Mouse (Mus musculus) liver, embryonic 11.5 days (tissue): ENCODE results near the gene Rbfox2. TPM values are rescaled to one million over a fixed set of nuclear protein-coding genes. Genes with fewer than 3 reads are reported as not detected.

Experiments used
- ATAC-seq: fragments of 200-750 bp; cut with Nextera tagmentation; replicated peaks from 2 replicates; pipeline ENCODE4 v1.8.0; 2017; ENCODE audit warnings: moderate number of reproducible peaks, mild to moderate bottlenecking, moderate TSS enrichment, moderate library complexity; ENCODE audit not compliant: low FRiP score
- DNase-seq: peaks from one replicate; pipeline ENCODE4 v3.0.0-alpha.2; 2017; ENCODE audit warnings: low spot score
- H3K27ac ChIP-seq: fragments of 300-500 bp; sonication (generic); 2 replicates; pipeline ENCODE4 v1.5.1; 2014; ENCODE audit warnings: mild to moderate bottlenecking, low read depth, low read length, control low read depth
- H3K27me3 ChIP-seq: fragments of 300-500 bp; sonication (generic); replicated peaks from 2 replicates; pipeline ENCODE4 v1.6.1; 2014; ENCODE audit warnings: low read length, mixed read lengths; ENCODE audit not compliant: control insufficient read depth, insufficient read depth
- H3K36me3 ChIP-seq: fragments of 300-500 bp; sonication (generic); 2 replicates; pipeline ENCODE4 v1.6.1; 2014; ENCODE audit warnings: mild to moderate bottlenecking, low read length, moderate library complexity, mixed read lengths; ENCODE audit not compliant: control insufficient read depth, insufficient read depth
- H3K4me1 ChIP-seq: fragments of 300-500 bp; sonication (generic); replicated peaks from 2 replicates; pipeline ENCODE4 v1.6.1; 2014; ENCODE audit warnings: low read length, mixed read lengths; ENCODE audit not compliant: control insufficient read depth, insufficient read depth
- H3K4me2 ChIP-seq: fragments of 300-500 bp; sonication (generic); 2 replicates; pipeline ENCODE4 v1.6.1; 2014; ENCODE audit warnings: mild to moderate bottlenecking, control low read depth, moderate library complexity
- H3K4me3 ChIP-seq: fragments of 300-500 bp; sonication (generic); 2 replicates; pipeline ENCODE4 v1.5.1; 2014; ENCODE audit warnings: low read depth, low read length, control low read depth
- H3K9ac ChIP-seq: fragments of 300-500 bp; sonication (generic); 2 replicates; pipeline ENCODE4 v1.6.1; 2014; ENCODE audit warnings: low read depth, low read length, control low read depth
- H3K9me3 ChIP-seq: fragments of 300-500 bp; sonication (generic); 2 replicates; pipeline ENCODE4 v1.6.1; 2016; ENCODE audit warnings: low read length, inconsistent platforms, mixed read lengths; ENCODE audit not compliant: control insufficient read depth
- WGBS: fragments of 180-500 bp; shearing (Covaris S2); extraction: QIAGEN DNeasy Blood & Tissue Kit; methylation state at CpG from one replicate; pipeline ENCODE4 v1.1.7; 2014; 5-methylcytosine and 5-hydroxymethylcytosine counted together
- polyA plus RNA-seq: library from polyadenylated mRNA; unstranded; fragments of >200 nt; fragmentation: Nextera tagmentation; extraction: Ambion mirVana; gene quantifications from 2 replicates; pipeline ENCODE4 v1.2.1, GENCODE M21; 2014

Gene Rbfox2
- polyA plus RNA-seq, 1 experiment from 2014 or later, result 26.6 TPM

DNA sequence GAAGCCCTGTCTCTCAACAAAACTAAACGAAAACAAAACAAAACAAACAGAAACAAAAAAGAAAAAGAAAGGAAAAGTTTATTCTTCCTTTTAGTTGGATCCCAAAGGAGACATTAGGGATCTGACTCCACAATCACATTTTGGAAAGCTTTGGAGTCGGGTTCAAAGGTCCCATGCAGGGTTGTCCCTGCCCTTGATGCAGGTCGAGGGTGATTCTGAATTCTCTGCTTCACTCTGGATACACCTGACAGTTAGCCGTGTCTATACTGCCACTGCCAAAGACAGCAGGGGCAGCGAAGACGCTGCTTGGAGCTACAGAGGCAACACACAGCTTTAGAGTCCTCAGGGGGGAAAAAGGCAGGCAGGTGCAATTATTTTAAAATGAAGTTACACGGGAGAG, 194.9 kb downstream of the Rbfox2 start:
- no peaks in the 10 kb centered on the region; the same call in 1 of the 2 replicates for H3K36me3 ChIP-seq
- H3K4me1 ChIP-seq, result no peaks in the 10 kb centered on the region
- no peak overlapping the region for H3K9ac ChIP-seq

DNA sequence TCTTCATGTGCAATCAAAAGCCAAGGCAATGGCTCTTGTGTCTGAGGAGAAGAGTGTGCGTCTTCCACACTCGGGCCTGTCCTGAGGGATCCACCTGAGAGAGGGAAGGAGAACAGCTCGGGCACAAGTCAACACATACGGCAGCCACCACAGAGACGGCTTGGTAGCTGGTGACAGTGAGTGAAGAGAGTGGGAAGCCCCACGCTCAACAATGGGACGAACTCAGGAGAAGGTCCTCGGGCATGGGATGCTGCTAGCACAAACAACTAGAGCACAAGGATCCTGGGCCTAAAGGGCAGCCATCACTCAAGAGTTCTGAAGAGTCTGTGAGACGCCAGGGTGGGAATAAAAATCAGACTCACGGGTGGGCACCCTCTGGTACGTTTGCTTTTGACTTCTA, 196.4 kb downstream of the Rbfox2 start:
- no peak overlapping the region for H3K27ac ChIP-seq
- H3K36me3 ChIP-seq, result no peaks in the 10 kb centered on the region; the same call in 1 of the 2 replicates
- no peak overlapping the region for H3K4me3 ChIP-seq
- H3K4me2 ChIP-seq, result no peak overlapping the region
- H3K9ac ChIP-seq, result no peak overlapping the region
- no peak for ATAC-seq
- no peaks in the 10 kb centered on the region for H3K27me3 ChIP-seq
- DNase-seq, result no peak
- 85% methylated on average over 11 of the region's 11 CpGs for WGBS
- H3K9me3 ChIP-seq, result no peaks in the 10 kb centered on the region
- H3K4me1 ChIP-seq, result no peaks in the 10 kb centered on the region

More for the DNA sequence above, 194.9 kb downstream of the Rbfox2 start:
- WGBS, result 73% methylated on average over 7 of the region's 7 CpGs
- Histone ChIP-seq H3K27ac (no peak overlapping the region), H3K4me2 (no peak overlapping the region), H3K4me3 (no peak overlapping the region), H3K9me3 (no peaks in the 10 kb centered on the region), H3K27me3 (no peaks in the 10 kb centered on the region)
- ATAC-seq (no peak), DNase-seq (no peak)

DNA sequence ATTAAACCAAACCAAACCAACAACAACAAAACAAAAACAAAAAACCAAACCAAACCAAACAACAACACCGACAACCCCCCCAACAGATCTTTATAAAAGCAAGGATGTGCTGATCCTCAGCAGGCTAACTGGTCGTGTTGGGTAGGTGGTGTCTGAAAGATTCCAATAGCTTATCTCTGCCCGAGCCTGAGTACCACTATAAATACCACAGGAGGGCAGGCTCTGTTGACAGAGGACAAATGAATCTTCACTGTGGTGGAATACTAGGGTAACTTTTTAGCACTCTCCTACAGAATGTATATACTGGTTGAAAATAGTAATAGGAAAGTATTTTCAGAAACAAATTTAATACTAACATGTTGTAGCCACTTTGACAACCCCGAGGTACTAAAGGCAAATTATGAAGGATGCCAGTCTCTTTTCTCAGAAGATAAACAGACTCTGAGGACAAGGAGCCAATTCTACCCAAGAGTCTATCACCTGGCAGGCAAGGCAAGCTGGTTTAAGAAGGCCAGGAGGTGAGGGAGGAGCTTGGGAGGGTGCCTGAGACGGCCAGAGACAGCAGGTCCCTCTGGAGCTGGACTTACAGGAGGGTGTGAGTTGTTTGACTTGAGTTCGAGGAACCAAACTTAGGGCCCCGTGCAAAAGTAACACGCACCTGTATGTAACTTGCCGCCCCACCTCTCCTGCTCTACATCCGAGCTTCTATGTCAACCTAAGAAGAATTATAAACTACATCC, 199.5 kb downstream of the Rbfox2 start:
- peaks cover under 1% of the 10 kb centered on the region; the same call in 1 of the 2 replicates for H3K36me3 ChIP-seq
- no peak overlapping the region for H3K27ac ChIP-seq
- ATAC-seq (no peak), DNase-seq (no peak)
- H3K4me2 ChIP-seq, result no peak overlapping the region
- H3K4me1 ChIP-seq, result no peaks in the 10 kb centered on the region
- H3K9me3 ChIP-seq, result no peaks in the 10 kb centered on the region
- no peaks in the 10 kb centered on the region for H3K27me3 ChIP-seq
- no peak overlapping the region for H3K9ac ChIP-seq
- H3K4me3 ChIP-seq, result no peak overlapping the region
- 71% methylated on average over 10 of the region's 10 CpGs for WGBS

DNA sequence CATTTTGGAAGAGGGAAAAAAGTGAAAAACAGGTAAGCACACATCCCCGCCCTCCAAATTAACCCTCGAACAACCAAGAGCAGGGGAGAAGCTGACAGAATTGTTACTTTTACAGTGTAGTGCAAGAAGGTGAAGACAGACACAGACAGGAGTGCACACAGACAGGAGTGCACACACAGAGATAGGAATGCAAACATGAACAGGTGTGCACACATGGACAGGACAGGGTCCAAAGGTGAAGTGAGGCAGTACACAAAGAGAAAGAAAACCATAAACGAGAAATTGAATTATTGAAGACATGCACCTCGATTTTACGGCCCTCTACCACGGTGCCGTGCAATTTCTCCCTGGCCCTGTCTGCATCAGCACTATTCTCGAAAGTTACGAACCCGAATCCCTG, 201.5 kb downstream of the Rbfox2 start:
- Histone ChIP-seq H3K36me3 (peaks cover 10% of the 10 kb centered on the region), H3K27ac (no peak overlapping the region), H3K9ac (no peak overlapping the region), H3K4me1 (no peaks in the 10 kb centered on the region), H3K27me3 (no peaks in the 10 kb centered on the region), H3K4me3 (no peak overlapping the region), H3K4me2 (no peak overlapping the region), H3K9me3 (no peaks in the 10 kb centered on the region)
- DNase-seq (no peak), ATAC-seq (no peak)
- WGBS, result 83% methylated on average over 10 of the region's 10 CpGs

DNA sequence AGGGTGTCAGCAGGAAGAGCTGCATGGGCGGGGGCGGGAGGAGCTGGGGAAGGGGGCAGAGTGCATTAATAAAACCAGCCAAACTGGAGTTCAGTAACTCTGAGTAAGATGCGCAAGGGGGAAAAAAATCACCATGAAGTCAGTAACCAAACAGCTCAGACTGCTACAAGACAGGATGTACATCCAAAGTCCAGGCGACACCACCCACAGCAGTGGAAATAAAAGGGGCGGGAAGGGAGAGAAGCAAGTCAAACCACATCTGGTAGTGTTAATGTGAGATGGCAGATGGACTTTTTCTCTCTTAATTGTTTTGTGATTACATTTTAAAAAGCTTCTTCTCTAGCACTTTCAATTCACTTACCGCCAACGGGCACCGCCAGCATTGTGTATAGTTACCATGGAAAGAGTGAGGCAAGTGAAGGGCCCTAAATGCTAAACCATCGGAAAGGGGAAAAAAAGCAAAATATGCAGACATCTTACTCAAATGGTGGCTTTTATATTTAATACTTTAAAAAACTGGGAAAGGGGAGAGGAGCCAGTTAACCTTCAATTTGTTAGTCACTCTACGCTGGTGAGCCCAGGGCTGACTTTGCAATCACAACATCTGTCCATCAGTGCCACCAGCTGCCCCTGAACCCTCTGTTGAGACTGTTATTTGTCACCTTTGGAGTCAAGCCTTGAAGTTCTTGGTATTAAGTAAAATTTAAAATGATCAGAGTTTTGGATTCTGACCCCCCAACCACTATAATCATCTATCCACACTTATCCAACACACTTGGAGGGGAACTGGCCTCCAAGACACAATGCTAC, 202.2 kb downstream of the Rbfox2 start:
- 85% methylated on average over 10 of the region's 10 CpGs for WGBS
- Histone ChIP-seq H3K36me3 (peaks cover 10% of the 10 kb centered on the region), H3K27me3 (no peaks in the 10 kb centered on the region), H3K4me1 (no peaks in the 10 kb centered on the region), H3K4me3 (no peak overlapping the region), H3K4me2 (no peak overlapping the region), H3K9ac (no peak overlapping the region), H3K27ac (no peak overlapping the region), H3K9me3 (no peaks in the 10 kb centered on the region)
- no peak for ATAC-seq
- no peak for DNase-seq

DNA sequence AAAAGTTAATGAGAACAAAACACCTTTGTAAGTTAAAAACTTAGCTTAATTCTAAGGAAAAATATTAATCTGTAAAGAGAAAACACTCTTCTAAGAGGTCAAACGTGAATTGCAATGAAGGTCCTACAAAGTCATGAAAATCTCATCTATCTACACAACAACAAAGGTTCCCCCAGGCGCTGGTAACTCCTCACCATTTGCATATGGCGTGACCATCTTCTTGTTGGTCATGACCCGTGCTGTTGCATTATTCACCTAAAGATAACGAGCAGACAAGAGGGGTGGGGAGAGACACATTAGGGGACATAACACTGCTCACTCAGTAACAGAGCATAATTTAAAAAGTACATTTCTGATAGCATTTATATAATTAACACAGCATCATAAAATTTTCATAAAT, 204.1 kb downstream of the Rbfox2 start:
- peaks cover 10% of the 10 kb centered on the region for H3K36me3 ChIP-seq
- WGBS, result 77% methylated on average over 5 of the region's 5 CpGs
- no peaks in the 10 kb centered on the region for H3K9me3 ChIP-seq
- H3K9ac ChIP-seq, result no peak overlapping the region
- no peak overlapping the region for H3K4me2 ChIP-seq
- no peaks in the 10 kb centered on the region for H3K4me1 ChIP-seq
- no peak for DNase-seq
- H3K4me3 ChIP-seq, result no peak overlapping the region
- ATAC-seq, result no peak
- no peaks in the 10 kb centered on the region for H3K27me3 ChIP-seq
- no peak overlapping the region for H3K27ac ChIP-seq

DNA sequence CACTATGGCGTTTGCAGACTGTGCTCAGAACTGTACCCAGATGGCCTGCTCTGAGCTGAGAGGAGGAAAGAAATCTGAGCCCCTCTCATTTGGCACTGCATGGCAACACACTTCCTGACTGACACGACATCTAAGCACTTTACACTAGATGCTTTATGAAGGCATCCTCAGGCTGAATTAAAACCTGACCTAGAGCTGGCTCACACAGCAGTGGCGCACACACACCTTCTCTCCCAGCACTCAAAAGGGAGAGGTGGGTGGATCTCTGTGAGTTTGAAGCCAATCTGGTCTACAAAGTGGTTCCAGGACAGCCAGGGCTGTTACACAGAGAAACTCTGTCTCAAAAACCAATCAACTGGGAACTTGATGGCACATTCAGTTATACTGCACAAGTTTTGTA, 207.0 kb downstream of the Rbfox2 start:
- DNase-seq, result no peak
- Histone ChIP-seq H3K4me3 (no peak overlapping the region), H3K4me1 (no peaks in the 10 kb centered on the region), H3K9me3 (no peaks in the 10 kb centered on the region), H3K9ac (no peak overlapping the region), H3K27ac (no peak overlapping the region), H3K4me2 (no peak overlapping the region), H3K27me3 (no peaks in the 10 kb centered on the region), H3K36me3 (peaks cover 10% of the 10 kb centered on the region)
- ATAC-seq, result no peak
- WGBS, result 70% methylated on average over 3 of the region's 3 CpGs

DNA sequence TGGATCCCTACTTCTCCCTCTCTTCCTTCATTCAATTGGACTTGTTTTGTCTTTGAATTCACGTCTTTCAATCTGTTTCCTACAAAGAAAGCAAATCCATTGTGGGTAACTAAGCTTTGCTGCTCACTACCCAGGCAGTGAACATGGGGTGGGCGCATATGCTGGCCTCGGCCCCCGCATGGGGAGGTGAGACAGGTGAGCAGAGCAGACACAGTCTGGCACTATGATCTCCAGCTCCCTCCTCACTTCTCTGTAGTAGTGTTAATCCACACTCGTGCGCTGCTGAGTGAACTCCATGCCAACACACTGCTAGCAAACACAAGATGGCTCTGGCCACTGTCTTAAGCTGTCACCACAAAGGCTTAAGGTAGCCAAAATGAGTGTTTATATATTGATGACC, 209.4 kb downstream of the Rbfox2 start:
- no peak overlapping the region for H3K4me3 ChIP-seq
- peaks cover 9% of the 10 kb centered on the region for H3K36me3 ChIP-seq
- H3K27me3 ChIP-seq, result no peaks in the 10 kb centered on the region
- no peak for DNase-seq
- H3K4me1 ChIP-seq, result no peaks in the 10 kb centered on the region
- H3K4me2 ChIP-seq, result no peak overlapping the region
- H3K27ac ChIP-seq, result no peak overlapping the region
- no peaks in the 10 kb centered on the region for H3K9me3 ChIP-seq
- ATAC-seq, result no peak
- 84% methylated on average over 6 of the region's 6 CpGs for WGBS
- H3K9ac ChIP-seq, result no peak overlapping the region

DNA sequence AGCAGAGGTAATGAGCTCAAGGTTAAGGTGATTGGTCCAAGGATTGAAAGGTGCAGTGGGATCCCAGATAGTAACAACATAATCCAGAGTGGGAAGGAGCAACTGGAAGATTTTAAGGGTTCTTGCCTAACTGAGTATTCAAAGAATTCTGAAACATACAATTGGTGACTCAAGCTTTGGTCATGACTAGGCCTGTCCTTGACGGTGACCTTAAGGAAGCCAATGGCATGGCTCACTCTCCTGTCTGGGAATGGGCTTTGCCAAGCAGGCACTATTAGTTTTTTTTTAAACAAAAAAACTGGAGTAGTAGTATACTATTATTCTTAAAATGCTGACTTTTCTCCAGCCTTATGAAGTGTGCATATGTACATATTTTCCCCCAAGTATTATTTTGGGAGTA, 211.6 kb downstream of the Rbfox2 start:
- no peaks in the 10 kb centered on the region for H3K27me3 ChIP-seq

More for the DNA sequence above, 211.6 kb downstream of the Rbfox2 start:
- DNase-seq, result no peak
- no peak for ATAC-seq
- H3K9ac ChIP-seq, result no peak overlapping the region
- 90% methylated on average over 1 of the region's 1 CpGs for WGBS
- no peaks in the 10 kb centered on the region for H3K4me1 ChIP-seq
- H3K4me3 ChIP-seq, result no peak overlapping the region
- H3K27ac ChIP-seq, result no peak overlapping the region
- H3K4me2 ChIP-seq, result no peak overlapping the region
- H3K9me3 ChIP-seq, result no peaks in the 10 kb centered on the region
- H3K36me3 ChIP-seq, result peaks cover 2% of the 10 kb centered on the region
